Mouse (Mus musculus) myocyte (in vitro differentiated cells): ENCODE data around the gene Hist3h2ba.

Experiments used
- E2F4 ChIP-seq: IDR thresholded peaks from one replicate; pipeline ENCODE4 v1.6.1; 2011; ENCODE audit warnings: mild to moderate bottlenecking, control low read depth, moderate library complexity; ENCODE audit not compliant: insufficient read depth
- MAX ChIP-seq: IDR thresholded peaks from one replicate; pipeline ENCODE4 v1.6.1; 2011; ENCODE audit warnings: low read depth, mild to moderate bottlenecking, control low read depth
- MYOG ChIP-seq, 3 experiments: IDR thresholded peaks; one replicate each; pipeline ENCODE4 v1.6.1; 2011; ENCODE audit warnings: control low read depth in 2 of 3, low read depth in 2 of 3, mild to moderate bottlenecking in 2 of 3; ENCODE audit not compliant: insufficient read length in 2 of 3, control insufficient read depth in 1 of 3, insufficient read depth in 1 of 3
- POLR2A ChIP-seq: IDR thresholded peaks from one replicate; pipeline ENCODE4 v1.6.1; 2011; ENCODE audit warnings: low read depth, mild to moderate bottlenecking, control low read depth, moderate library complexity; ENCODE audit not compliant: insufficient read length
- POLR2AphosphoS2 ChIP-seq: IDR thresholded peaks from one replicate; pipeline ENCODE4 v1.6.1; 2011; ENCODE audit warnings: low read depth, control low read depth; ENCODE audit not compliant: insufficient read length
- TCF12 ChIP-seq: IDR thresholded peaks from one replicate; pipeline ENCODE4 v1.6.1; 2011; ENCODE audit warnings: mild to moderate bottlenecking, control low read depth; ENCODE audit not compliant: poor library complexity, insufficient read depth, severe bottlenecking

- TF ChIP-seq POLR2AphosphoS2 (no peak), POLR2A (no peak), MYOG (IDR thresholded peaks at IDR 0.05; ENCODE audit: control insufficient read depth in 1 of 3, insufficient read depth in 1 of 3, insufficient read length in 2 of 3, low read depth in 2 of 3) (no peak), TCF12 (no peak), MAX (no peak), E2F4 (no peak)
These were observed 43.9 kb upstream of the Hist3h2ba start for GRCm38 (mm10) chr11:58904838-58905237.
